Mouse (Mus musculus): Measurements from ENCODE around the gene Agps. TPM values are rescaled to one million over a fixed set of nuclear protein-coding genes. Genes with fewer than 3 reads are reported as not detected.

Agps gene
- polyA plus RNA-seq, 1 experiment from 2014 or later, result 38.0 TPM

DNA sequence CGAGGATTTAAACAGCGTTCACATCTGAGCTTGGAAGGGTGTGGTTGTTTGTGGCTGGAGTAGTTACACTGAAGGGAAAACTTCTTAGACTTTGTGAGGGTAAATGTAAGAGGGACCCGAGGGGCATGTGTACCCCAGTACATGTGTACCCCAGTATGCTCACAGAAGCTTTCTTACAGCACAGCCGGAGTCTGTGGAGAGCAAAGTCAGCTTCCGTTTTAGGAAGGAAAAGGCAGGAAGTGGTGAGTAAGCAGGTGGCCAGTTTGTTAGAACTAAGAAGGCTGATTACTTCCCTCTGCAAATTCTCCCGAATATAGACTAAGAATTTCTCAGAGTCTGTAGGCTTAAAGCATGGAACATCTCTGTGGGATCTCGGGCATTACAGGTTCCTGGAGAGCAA lies 8.2 kb upstream of the Agps start:
- Histone ChIP-seq H3K4me2 (ENCODE audit: low read length) (no peak overlapping the region), H3K27me3 (ENCODE audit: control insufficient read depth, insufficient read depth, low read length) (no peaks in the 10 kb centered on the region), H3K27ac (replicated peaks; ENCODE audit: low read depth, low read length) (no peak overlapping the region), H3K9me3 (ENCODE audit: control insufficient read depth, low read length) (no peaks in the 10 kb centered on the region), H3K4me1 (ENCODE audit: control insufficient read depth, insufficient read depth, low read length) (no peaks in the 10 kb centered on the region), H3K9ac (replicated peaks; ENCODE audit: low read length) (no peak overlapping the region), H3K4me3 (replicated peaks; ENCODE audit: low read depth, low read length) (no peak overlapping the region), H3K36me3 (ENCODE audit: control insufficient read depth, insufficient read depth, low read length) (no peaks in the 10 kb centered on the region)
- ATAC-seq (ENCODE audit: low FRiP score, low TSS enrichment) (no peak), DNase-seq (no peak)
- 81% methylated on average over 7 of the region's 7 CpGs for WGBS

DNA sequence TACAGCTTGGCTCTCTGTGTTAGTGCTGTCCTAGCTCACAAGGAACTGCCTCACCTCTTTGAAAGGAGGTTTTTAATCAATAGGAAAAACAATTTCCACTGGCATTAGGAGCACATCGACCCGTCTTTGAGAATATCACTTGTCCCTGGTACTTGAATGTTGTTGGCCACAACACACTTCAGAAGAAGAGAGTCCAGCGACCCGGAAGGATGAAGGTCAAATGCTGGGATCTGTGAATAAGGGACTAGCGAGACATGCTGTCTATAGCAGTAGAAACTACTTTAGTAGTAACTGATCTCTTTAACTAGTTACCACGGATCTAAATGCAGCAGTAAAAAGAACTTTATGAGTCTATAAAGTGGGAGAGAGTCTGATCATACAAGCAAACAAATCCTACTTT lies 7.8 kb upstream of the Agps start:
- no peak overlapping the region for H3K4me3 ChIP-seq (replicated peaks; ENCODE audit: low read depth, low read length)
- H3K4me2 ChIP-seq (ENCODE audit: low read length), result no peak overlapping the region
- WGBS, result 68% methylated on average over 6 of the region's 6 CpGs
- H3K36me3 ChIP-seq (ENCODE audit: control insufficient read depth, insufficient read depth, low read length), result no peaks in the 10 kb centered on the region
- H3K27me3 ChIP-seq (ENCODE audit: control insufficient read depth, insufficient read depth, low read length), result no peaks in the 10 kb centered on the region
- ATAC-seq (ENCODE audit: low FRiP score, low TSS enrichment) (no peak), DNase-seq (no peak)
- no peaks in the 10 kb centered on the region for H3K9me3 ChIP-seq (ENCODE audit: control insufficient read depth, low read length)
- H3K9ac ChIP-seq (replicated peaks; ENCODE audit: low read length), result no peak overlapping the region
- no peak overlapping the region for H3K27ac ChIP-seq (replicated peaks; ENCODE audit: low read depth, low read length)
- no peaks in the 10 kb centered on the region for H3K4me1 ChIP-seq (ENCODE audit: control insufficient read depth, insufficient read depth, low read length)

DNA sequence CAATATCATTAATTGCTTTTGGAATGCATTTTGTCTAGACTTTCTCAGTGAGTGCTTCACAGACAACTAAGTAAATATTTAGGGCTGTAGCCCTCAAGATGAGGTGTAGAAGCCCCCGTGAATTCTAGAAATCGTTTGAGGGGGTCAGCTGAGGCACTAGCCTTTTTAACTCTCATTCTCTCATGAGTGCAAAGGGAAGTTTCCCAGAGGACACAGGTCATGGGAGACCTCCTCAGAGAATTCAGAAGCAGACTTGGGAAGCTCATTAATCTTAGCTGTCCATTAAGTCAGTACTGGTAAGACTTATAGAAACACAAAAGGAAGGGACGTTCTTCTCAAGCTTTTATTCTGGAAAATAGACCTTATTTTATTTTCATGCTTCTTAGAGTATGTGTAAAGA lies 7.1 kb upstream of the Agps start:
- H3K9ac ChIP-seq (replicated peaks; ENCODE audit: low read length), result no peak overlapping the region
- H3K9me3 ChIP-seq (ENCODE audit: control insufficient read depth, low read length), result no peaks in the 10 kb centered on the region
- no peaks in the 10 kb centered on the region for H3K36me3 ChIP-seq (ENCODE audit: control insufficient read depth, insufficient read depth, low read length)
- H3K4me2 ChIP-seq (ENCODE audit: low read length), result no peak overlapping the region
- DNase-seq (no peak), ATAC-seq (ENCODE audit: low FRiP score, low TSS enrichment) (no peak)
- H3K27me3 ChIP-seq (ENCODE audit: control insufficient read depth, insufficient read depth, low read length), result no peaks in the 10 kb centered on the region
- H3K4me3 ChIP-seq (replicated peaks; ENCODE audit: low read depth, low read length), result no peak overlapping the region
- H3K4me1 ChIP-seq (ENCODE audit: control insufficient read depth, insufficient read depth, low read length), result no peaks in the 10 kb centered on the region
- WGBS, result 59% methylated on average over 3 of the region's 3 CpGs
- no peak overlapping the region for H3K27ac ChIP-seq (replicated peaks; ENCODE audit: low read depth, low read length)

DNA sequence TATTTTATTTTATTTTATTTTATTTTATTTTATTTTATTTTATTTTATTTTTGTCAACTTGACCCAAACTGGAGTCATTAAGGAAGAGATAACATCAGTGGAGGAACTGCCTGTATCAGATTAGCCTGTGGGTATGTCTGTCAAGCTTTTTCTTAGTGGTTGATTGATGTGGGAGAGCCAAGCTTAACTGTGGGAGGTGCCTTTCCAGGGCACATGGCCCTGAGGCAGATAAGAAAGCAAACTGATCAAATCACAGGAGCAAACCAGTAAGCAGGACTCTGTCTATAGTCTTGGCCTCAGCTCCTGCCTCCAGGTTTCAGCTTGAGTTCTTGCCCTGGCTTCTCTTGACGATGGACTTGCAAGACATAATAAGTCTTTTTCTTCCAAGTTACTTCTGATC lies 6.4 kb upstream of the Agps start:
- Histone ChIP-seq H3K27ac (replicated peaks; ENCODE audit: low read depth, low read length) (no peak overlapping the region), H3K4me2 (ENCODE audit: low read length) (no peak overlapping the region), H3K4me3 (replicated peaks; ENCODE audit: low read depth, low read length) (no peak overlapping the region), H3K27me3 (ENCODE audit: control insufficient read depth, insufficient read depth, low read length) (no peaks in the 10 kb centered on the region), H3K9me3 (ENCODE audit: control insufficient read depth, low read length) (no peaks in the 10 kb centered on the region), H3K4me1 (ENCODE audit: control insufficient read depth, insufficient read depth, low read length) (no peaks in the 10 kb centered on the region), H3K9ac (replicated peaks; ENCODE audit: low read length) (no peak overlapping the region), H3K36me3 (ENCODE audit: control insufficient read depth, insufficient read depth, low read length) (no peaks in the 10 kb centered on the region)
- DNase-seq, result no peak
- no peak for ATAC-seq (ENCODE audit: low FRiP score, low TSS enrichment)
- WGBS, result 71% methylated on average over 1 of the region's 1 CpGs

DNA sequence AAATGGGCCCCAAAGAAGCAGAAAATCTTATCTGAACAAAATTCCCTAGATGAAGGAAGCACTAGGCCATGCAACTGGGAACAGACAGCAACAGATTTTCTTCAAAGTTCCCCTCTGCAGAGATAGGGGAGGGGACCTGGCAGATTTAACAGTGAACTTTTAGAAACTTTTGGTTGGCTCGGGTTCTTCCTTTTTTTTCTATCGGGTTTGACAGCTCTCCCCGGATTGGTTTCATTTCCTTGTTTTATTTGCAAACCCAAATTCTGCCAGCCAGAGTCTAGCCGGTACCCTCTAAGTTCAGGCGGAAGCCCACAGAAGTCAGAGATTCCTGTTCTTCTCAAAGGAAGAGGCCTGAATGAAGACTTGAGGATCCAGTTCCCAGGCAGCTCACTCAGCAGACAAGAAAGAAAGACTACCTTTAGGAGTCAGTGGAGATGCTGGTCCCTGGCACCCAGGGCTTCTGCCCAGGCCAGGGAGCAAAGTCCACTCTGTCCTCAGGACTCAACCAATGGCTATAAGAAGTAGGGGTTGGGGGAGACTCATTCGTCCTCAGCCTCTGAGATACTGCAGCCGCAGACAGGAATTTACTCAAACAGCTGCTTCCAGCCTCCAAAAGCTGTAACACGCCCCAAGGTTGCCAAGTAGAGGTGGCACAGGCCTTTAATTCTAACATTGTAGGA lies 2.9 kb upstream of the Agps start:
- Histone ChIP-seq H3K27ac (replicated peaks; ENCODE audit: low read depth, low read length) (no peak overlapping the region), H3K4me2 (ENCODE audit: low read length) (no peak overlapping the region), H3K9me3 (ENCODE audit: control insufficient read depth, low read length) (no peaks in the 10 kb centered on the region), H3K4me1 (ENCODE audit: control insufficient read depth, insufficient read depth, low read length) (peaks cover 13% of the 10 kb centered on the region), H3K4me3 (replicated peaks; ENCODE audit: low read depth, low read length) (no peak overlapping the region), H3K9ac (replicated peaks; ENCODE audit: low read length) (no peak overlapping the region), H3K36me3 (ENCODE audit: control insufficient read depth, insufficient read depth, low read length) (no peaks in the 10 kb centered on the region), H3K27me3 (ENCODE audit: control insufficient read depth, insufficient read depth, low read length) (no peaks in the 10 kb centered on the region)
- ATAC-seq (ENCODE audit: low FRiP score, low TSS enrichment), result no peak
- WGBS, result 86% methylated on average over 8 of the region's 8 CpGs
- no peak for DNase-seq

DNA sequence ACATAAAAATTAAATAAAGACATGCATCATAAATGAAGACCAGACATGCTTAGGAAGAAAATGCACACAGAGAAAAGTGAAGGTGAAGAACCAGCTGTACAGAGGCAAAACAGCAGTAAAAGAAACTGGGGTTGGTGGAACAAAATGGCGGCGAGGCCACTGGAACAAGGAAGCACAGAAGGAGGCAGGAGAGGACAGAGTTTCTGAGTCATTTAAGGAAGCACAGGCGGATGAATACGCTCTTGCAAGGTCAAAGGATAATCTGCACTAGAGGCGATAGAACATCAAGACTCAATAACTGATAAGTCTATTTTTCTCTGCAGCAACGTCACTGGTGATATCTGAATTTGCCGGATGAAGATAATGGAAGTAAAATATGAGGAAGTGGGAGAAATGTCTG lies 1.7 kb upstream of the Agps start:
- no peaks in the 10 kb centered on the region for H3K36me3 ChIP-seq (ENCODE audit: control insufficient read depth, insufficient read depth, low read length)
- DNase-seq, result no peak
- 95% methylated on average over 7 of the region's 7 CpGs for WGBS
- no peak for ATAC-seq (ENCODE audit: low FRiP score, low TSS enrichment)
- no peaks in the 10 kb centered on the region for H3K9me3 ChIP-seq (ENCODE audit: control insufficient read depth, low read length)
- H3K27ac ChIP-seq (replicated peaks; ENCODE audit: low read depth, low read length), result no peak overlapping the region
- no peak overlapping the region for H3K4me2 ChIP-seq (ENCODE audit: low read length)
- no peak overlapping the region for H3K4me3 ChIP-seq (replicated peaks; ENCODE audit: low read depth, low read length)
- H3K27me3 ChIP-seq (ENCODE audit: control insufficient read depth, insufficient read depth, low read length), result no peaks in the 10 kb centered on the region
- H3K9ac ChIP-seq (replicated peaks; ENCODE audit: low read length), result no peak overlapping the region
- H3K4me1 ChIP-seq (ENCODE audit: control insufficient read depth, insufficient read depth, low read length), result peaks cover 15% of the 10 kb centered on the region

DNA sequence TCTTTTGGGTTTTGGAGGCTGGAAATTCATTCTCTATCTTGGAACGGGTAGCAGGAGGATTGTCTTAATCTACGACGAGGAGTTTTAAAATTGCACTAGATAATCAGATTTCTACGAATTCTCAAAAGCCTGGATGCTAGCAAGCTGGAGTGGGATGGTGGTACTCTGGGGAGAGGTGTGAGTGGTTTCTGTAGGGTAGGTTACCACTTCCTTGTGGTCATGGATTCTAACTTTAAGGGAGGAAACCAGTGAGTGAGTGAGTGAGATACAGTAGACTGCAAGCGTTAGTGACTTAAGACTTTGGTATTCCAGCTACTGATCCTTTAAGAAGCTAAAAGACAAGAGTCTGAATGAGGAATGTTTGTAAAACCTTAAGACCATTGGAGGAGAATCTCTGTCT lies 804 bp downstream of the Agps start:
- ATAC-seq (ENCODE audit: low FRiP score, low TSS enrichment), result no peak
- Histone ChIP-seq H3K27me3 (ENCODE audit: control insufficient read depth, insufficient read depth, low read length) (no peaks in the 10 kb centered on the region), H3K27ac (replicated peaks; ENCODE audit: low read depth, low read length) (peak overlapping the region; percentile 79; the same call in 1 of the 2 replicates), H3K4me3 (replicated peaks; ENCODE audit: low read depth, low read length) (peak overlapping the region; percentile 85), H3K4me1 (ENCODE audit: control insufficient read depth, insufficient read depth, low read length) (peaks cover 15% of the 10 kb centered on the region), H3K36me3 (ENCODE audit: control insufficient read depth, insufficient read depth, low read length) (no peaks in the 10 kb centered on the region), H3K4me2 (ENCODE audit: low read length) (peak overlapping the region; percentile 75), H3K9ac (replicated peaks; ENCODE audit: low read length) (peak overlapping the region; percentile 85), H3K9me3 (ENCODE audit: control insufficient read depth, low read length) (no peaks in the 10 kb centered on the region)
- DNase-seq, result no peak
- WGBS, result 2% methylated on average over 5 of the region's 5 CpGs

DNA sequence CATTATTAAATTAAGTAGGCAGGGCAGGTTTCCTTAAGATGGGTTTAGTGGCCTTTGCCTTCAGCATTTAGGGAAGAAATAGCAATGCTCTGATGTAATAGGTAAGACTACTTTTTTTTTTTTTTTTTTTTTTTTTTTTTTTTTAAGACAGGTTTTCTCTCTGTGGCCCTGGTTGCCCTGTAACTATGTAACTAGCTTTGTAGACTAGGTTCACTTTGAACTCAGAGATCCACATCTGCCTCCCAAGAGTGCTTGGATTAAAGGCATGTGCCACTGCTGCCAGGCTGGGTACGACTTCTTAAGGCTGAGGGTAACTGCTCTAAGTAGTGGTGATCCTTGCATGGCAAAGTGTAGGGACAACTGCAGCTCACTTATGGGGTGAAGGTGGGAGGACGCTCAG lies 2.5 kb downstream of the Agps start:
- ATAC-seq (ENCODE audit: low FRiP score, low TSS enrichment), result no peak
- Histone ChIP-seq H3K4me2 (ENCODE audit: low read length) (no peak overlapping the region), H3K9ac (replicated peaks; ENCODE audit: low read length) (no peak overlapping the region), H3K27me3 (ENCODE audit: control insufficient read depth, insufficient read depth, low read length) (no peaks in the 10 kb centered on the region), H3K36me3 (ENCODE audit: control insufficient read depth, insufficient read depth, low read length) (no peaks in the 10 kb centered on the region), H3K9me3 (ENCODE audit: control insufficient read depth, low read length) (no peaks in the 10 kb centered on the region), H3K4me3 (replicated peaks; ENCODE audit: low read depth, low read length) (no peak overlapping the region), H3K4me1 (ENCODE audit: control insufficient read depth, insufficient read depth, low read length) (peaks cover 15% of the 10 kb centered on the region), H3K27ac (replicated peaks; ENCODE audit: low read depth, low read length) (no peak overlapping the region)
- DNase-seq, result no peak
- 94% methylated on average over 2 of the region's 2 CpGs for WGBS

DNA sequence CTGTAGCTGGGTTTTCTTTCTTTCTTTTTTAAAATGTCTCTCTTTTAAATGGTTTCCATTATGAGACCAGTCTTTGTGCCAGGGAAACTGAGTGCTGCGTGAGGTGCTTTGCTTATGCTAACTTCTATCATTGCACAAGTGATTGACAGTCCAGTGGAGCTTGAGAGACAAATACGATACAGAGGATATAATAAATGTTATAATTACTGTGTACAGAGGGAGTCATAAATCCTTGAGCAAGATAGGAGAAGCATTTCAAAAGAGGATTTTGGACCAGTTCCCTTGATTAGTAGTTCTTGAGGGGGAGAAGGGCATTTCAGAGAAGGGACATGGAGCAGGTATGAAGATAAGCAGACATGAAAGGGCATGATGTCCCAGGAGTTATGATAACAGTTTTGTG lies 10.3 kb downstream of the Agps start:
- DNase-seq (no peak), ATAC-seq (ENCODE audit: low FRiP score, low TSS enrichment) (no peak)
- 83% methylated on average over 2 of the region's 2 CpGs for WGBS
- Histone ChIP-seq H3K27me3 (ENCODE audit: control insufficient read depth, insufficient read depth, low read length) (no peaks in the 10 kb centered on the region), H3K36me3 (ENCODE audit: control insufficient read depth, insufficient read depth, low read length) (no peaks in the 10 kb centered on the region), H3K4me3 (replicated peaks; ENCODE audit: low read depth, low read length) (no peak overlapping the region), H3K9ac (replicated peaks; ENCODE audit: low read length) (no peak overlapping the region), H3K4me1 (ENCODE audit: control insufficient read depth, insufficient read depth, low read length) (no peaks in the 10 kb centered on the region), H3K27ac (replicated peaks; ENCODE audit: low read depth, low read length) (no peak overlapping the region), H3K9me3 (ENCODE audit: control insufficient read depth, low read length) (no peaks in the 10 kb centered on the region), H3K4me2 (ENCODE audit: low read length) (no peak overlapping the region)

All from midbrain, embryonic 14.5 days (tissue).